Mouse (Mus musculus): ENCODE measurements around the gene Plekhg1. TPM values are rescaled to one million over a fixed set of nuclear protein-coding genes. Genes with fewer than 3 reads are reported as not detected.

The Plekhg1 gene
- polyA plus RNA-seq, 1 experiment: 2.3 TPM

GRCm38 (mm10) chr10:3844430-3844829, 104.3 kb downstream of the Plekhg1 start:
- TF ChIP-seq POLR2A (IDR thresholded peaks at IDR 0.05; ENCODE audit: control insufficient read depth, extremely low read depth, insufficient read depth, low read length, poor library complexity): no peak
- TF ChIP-seq CTCF (IDR thresholded peaks at IDR 0.05; ENCODE audit: borderline replicate concordance, control insufficient read depth, extremely low read depth, insufficient read depth, low read length, poor library complexity): no peak
- H3K36me3 ChIP-seq (ENCODE audit: control insufficient read depth, insufficient read depth, low read length): no peaks in the 10 kb centered on the region
- WGBS: 89% methylated on average over 5 of the region's 5 CpGs

DNA sequence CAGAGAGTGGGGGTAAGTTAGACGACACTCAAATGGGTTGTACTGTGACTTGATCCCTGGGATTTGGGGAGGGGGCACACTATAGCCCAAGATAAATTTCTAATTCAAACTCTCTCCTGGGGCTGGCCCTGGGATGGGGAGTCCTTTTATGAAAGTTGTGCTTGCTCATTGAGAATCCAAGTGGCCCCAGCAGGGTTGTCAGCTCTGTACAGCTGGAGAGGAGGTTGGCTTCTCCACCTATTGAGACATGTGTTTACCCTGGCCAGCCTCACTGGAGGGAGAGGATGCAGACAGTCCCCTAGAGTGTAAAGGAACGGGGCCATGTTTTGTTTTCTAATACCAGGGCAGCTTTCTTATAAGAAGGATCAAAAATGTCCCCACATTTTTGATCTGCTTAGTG, 106.9 kb downstream of the Plekhg1 start:
- TF ChIP-seq CTCF (IDR thresholded peaks at IDR 0.05; ENCODE audit: borderline replicate concordance, control insufficient read depth, extremely low read depth, insufficient read depth, low read length, poor library complexity): no peak
- TF ChIP-seq POLR2A (IDR thresholded peaks at IDR 0.05; ENCODE audit: control insufficient read depth, extremely low read depth, insufficient read depth, low read length, poor library complexity): no peak
- H3K36me3 ChIP-seq (ENCODE audit: control insufficient read depth, insufficient read depth, low read length): no peaks in the 10 kb centered on the region
- H3K4me3 ChIP-seq (ENCODE audit: control insufficient read depth, insufficient read depth, low read length): no peak overlapping the region

More at GRCm38 (mm10) chr10:3844430-3844829, 104.3 kb downstream of the Plekhg1 start:
- Histone ChIP-seq H3K27me3 (ENCODE audit: control insufficient read depth, insufficient read depth, low read length) (no peaks in the 10 kb centered on the region), H3K4me3 (ENCODE audit: control insufficient read depth, insufficient read depth, low read length) (no peak overlapping the region), H3K27ac (ENCODE audit: control insufficient read depth, insufficient read depth, low read length) (no peak overlapping the region), H3K4me1 (replicated peaks; ENCODE audit: control insufficient read depth, insufficient read depth, low read length) (no peaks in the 10 kb centered on the region)
- no peak for DNase-seq

GRCm38 (mm10) chr10:3851461-3851860, 111.3 kb downstream of the Plekhg1 start:
- TF ChIP-seq CTCF (IDR thresholded peaks at IDR 0.05; ENCODE audit: borderline replicate concordance, control insufficient read depth, extremely low read depth, insufficient read depth, low read length, poor library complexity) (no peak), POLR2A (IDR thresholded peaks at IDR 0.05; ENCODE audit: control insufficient read depth, extremely low read depth, insufficient read depth, low read length, poor library complexity) (no peak)
- no peak for DNase-seq
- no peak overlapping the region for H3K27ac ChIP-seq (ENCODE audit: control insufficient read depth, insufficient read depth, low read length)
- H3K36me3 ChIP-seq (ENCODE audit: control insufficient read depth, insufficient read depth, low read length): no peaks in the 10 kb centered on the region
- H3K4me1 ChIP-seq (replicated peaks; ENCODE audit: control insufficient read depth, insufficient read depth, low read length): no peaks in the 10 kb centered on the region
- no peak overlapping the region for H3K4me3 ChIP-seq (ENCODE audit: control insufficient read depth, insufficient read depth, low read length)
- WGBS: 84% methylated on average over 2 of the region's 2 CpGs
- no peaks in the 10 kb centered on the region for H3K27me3 ChIP-seq (ENCODE audit: control insufficient read depth, insufficient read depth, low read length)

More for the DNA sequence above, 106.9 kb downstream of the Plekhg1 start:
- Histone ChIP-seq H3K27ac (ENCODE audit: control insufficient read depth, insufficient read depth, low read length) (no peak overlapping the region), H3K27me3 (ENCODE audit: control insufficient read depth, insufficient read depth, low read length) (no peaks in the 10 kb centered on the region), H3K4me1 (replicated peaks; ENCODE audit: control insufficient read depth, insufficient read depth, low read length) (no peaks in the 10 kb centered on the region)
- 90% methylated on average over 2 of the region's 2 CpGs for WGBS
- no peak for DNase-seq

DNA sequence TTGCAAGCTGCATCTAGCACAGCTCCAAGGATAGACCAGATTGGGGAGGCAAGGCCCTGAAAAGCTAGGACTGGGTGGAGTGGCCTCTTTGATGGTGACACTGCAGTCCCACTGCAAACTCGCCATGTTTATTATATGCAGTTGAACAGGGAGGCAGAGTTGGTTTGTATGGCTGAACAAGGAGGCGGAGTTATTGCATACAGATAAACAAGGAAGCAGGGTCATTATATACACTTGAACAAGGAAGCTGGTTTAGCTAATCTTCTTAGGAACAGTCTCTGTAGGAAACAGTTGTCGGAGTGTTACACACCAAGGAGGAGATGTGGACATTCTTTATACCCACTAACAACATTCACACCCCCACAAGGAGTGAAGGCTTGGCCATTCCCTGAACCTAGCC, 112.6 kb downstream of the Plekhg1 start:
- TF ChIP-seq POLR2A (IDR thresholded peaks at IDR 0.05; ENCODE audit: control insufficient read depth, extremely low read depth, insufficient read depth, low read length, poor library complexity) (no peak), CTCF (IDR thresholded peaks at IDR 0.05; ENCODE audit: borderline replicate concordance, control insufficient read depth, extremely low read depth, insufficient read depth, low read length, poor library complexity) (no peak)
- 94% methylated on average over 3 of the region's 3 CpGs for WGBS
- no peaks in the 10 kb centered on the region for H3K27me3 ChIP-seq (ENCODE audit: control insufficient read depth, insufficient read depth, low read length)
- DNase-seq: no peak
- H3K36me3 ChIP-seq (ENCODE audit: control insufficient read depth, insufficient read depth, low read length): no peaks in the 10 kb centered on the region
- H3K27ac ChIP-seq (ENCODE audit: control insufficient read depth, insufficient read depth, low read length): no peak overlapping the region
- no peaks in the 10 kb centered on the region for H3K4me1 ChIP-seq (replicated peaks; ENCODE audit: control insufficient read depth, insufficient read depth, low read length)
- H3K4me3 ChIP-seq (ENCODE audit: control insufficient read depth, insufficient read depth, low read length): no peak overlapping the region

- H3K27ac ChIP-seq (ENCODE audit: control insufficient read depth, insufficient read depth, low read length): no peak overlapping the region
- WGBS: 80% methylated on average over 5 of the region's 5 CpGs
- no peaks in the 10 kb centered on the region for H3K27me3 ChIP-seq (ENCODE audit: control insufficient read depth, insufficient read depth, low read length)
- no peaks in the 10 kb centered on the region for H3K4me1 ChIP-seq (replicated peaks; ENCODE audit: control insufficient read depth, insufficient read depth, low read length)
- TF ChIP-seq POLR2A (IDR thresholded peaks at IDR 0.05; ENCODE audit: control insufficient read depth, extremely low read depth, insufficient read depth, low read length, poor library complexity) (no peak), CTCF (IDR thresholded peaks at IDR 0.05; ENCODE audit: borderline replicate concordance, control insufficient read depth, extremely low read depth, insufficient read depth, low read length, poor library complexity) (no peak)
- no peaks in the 10 kb centered on the region for H3K36me3 ChIP-seq (ENCODE audit: control insufficient read depth, insufficient read depth, low read length)
- no peak for DNase-seq
- no peak overlapping the region for H3K4me3 ChIP-seq (ENCODE audit: control insufficient read depth, insufficient read depth, low read length)
Measured at GRCm38 (mm10) chr10:3857912-3858311, 117.7 kb downstream of the Plekhg1 start.

DNA sequence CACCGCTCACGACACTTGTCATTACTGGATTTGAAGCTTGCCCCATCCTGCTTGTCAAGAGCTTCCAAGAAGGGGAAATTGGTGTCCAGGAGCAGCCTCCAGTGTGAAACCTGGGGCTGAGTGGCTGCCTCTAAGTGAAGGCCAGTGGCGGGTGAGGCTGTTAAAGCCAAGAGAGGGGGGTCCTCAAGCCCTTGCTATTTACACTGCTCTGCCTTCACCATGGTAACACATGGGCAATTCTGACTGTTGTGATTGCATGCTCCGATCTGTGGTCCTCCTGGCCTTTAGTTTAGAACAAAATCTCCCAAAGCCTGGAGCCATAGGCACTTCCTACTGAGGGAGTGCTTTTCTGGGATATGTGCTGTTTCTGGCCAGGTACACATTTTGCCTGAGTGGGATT, 118.3 kb downstream of the Plekhg1 start:
- 91% methylated on average over 4 of the region's 4 CpGs for WGBS
- Histone ChIP-seq H3K36me3 (ENCODE audit: control insufficient read depth, insufficient read depth, low read length) (no peaks in the 10 kb centered on the region), H3K27me3 (ENCODE audit: control insufficient read depth, insufficient read depth, low read length) (no peaks in the 10 kb centered on the region), H3K4me1 (replicated peaks; ENCODE audit: control insufficient read depth, insufficient read depth, low read length) (no peaks in the 10 kb centered on the region), H3K27ac (ENCODE audit: control insufficient read depth, insufficient read depth, low read length) (no peak overlapping the region), H3K4me3 (ENCODE audit: control insufficient read depth, insufficient read depth, low read length) (no peak overlapping the region)
- TF ChIP-seq POLR2A (IDR thresholded peaks at IDR 0.05; ENCODE audit: control insufficient read depth, extremely low read depth, insufficient read depth, low read length, poor library complexity): no peak
- TF ChIP-seq CTCF (IDR thresholded peaks at IDR 0.05; ENCODE audit: borderline replicate concordance, control insufficient read depth, extremely low read depth, insufficient read depth, low read length, poor library complexity): no peak
- DNase-seq: no peak

Measured in thymus, adult 2 months (tissue).